Mouse (Mus musculus): Measurements from ENCODE around the gene Clec4a2.

DNA sequence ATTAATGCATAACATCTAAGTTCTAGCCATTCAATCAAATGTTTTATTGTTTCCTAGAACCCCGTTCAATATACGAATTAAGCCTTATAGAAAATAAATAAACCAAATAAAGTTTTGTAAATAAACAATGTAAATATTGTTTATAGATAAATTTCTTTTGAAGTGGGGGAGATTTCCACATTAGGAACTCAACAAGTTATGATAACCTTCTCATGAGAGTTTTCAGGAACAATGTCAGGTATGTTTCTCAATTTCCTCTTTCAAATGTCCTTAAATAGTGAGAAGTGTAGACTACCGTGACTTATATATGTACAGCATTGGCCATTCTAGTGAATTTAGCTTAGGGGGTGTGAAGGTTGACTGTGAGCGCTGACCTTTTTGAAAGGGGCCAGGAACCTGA lies 66.4 kb downstream of the Clec4a2 start, which contains the start of gene Clec4b2:
- TF ChIP-seq TAL1 (IDR thresholded peaks at IDR 0.05; ENCODE audit: low read length) (no peak), GATA1 (IDR thresholded peaks at IDR 0.05; ENCODE audit: low read length) (no peak)

Data from erythroblast, embryonic 14.5 days (primary cell).